Mouse (Mus musculus) kidney, postnatal 0 days (tissue): ENCODE results near the gene Larp4b. TPM values are rescaled to one million over a fixed set of nuclear protein-coding genes. Genes with fewer than 3 reads are reported as not detected.

Experiments used
- ATAC-seq: fragments of 200-750 bp; cut with Nextera tagmentation; replicated peaks from 2 replicates; pipeline ENCODE4 v1.8.0; 2017; ENCODE audit warnings: low read depth, moderate number of reproducible peaks, moderate TSS enrichment, moderate library complexity; ENCODE audit not compliant: low FRiP score
- DNase-seq: peaks from one replicate; pipeline ENCODE4 v3.0.0-alpha.2; 2016; ENCODE audit warnings: low spot score
- H3K27ac ChIP-seq: fragments of 300-500 bp; sonication (generic); 2 replicates; pipeline ENCODE4 v1.5.1; 2014; ENCODE audit warnings: mild to moderate bottlenecking
- H3K27me3 ChIP-seq: fragments of 300-500 bp; sonication (generic); 2 replicates; pipeline ENCODE4 v1.6.1; 2014; ENCODE audit warnings: low read length, mixed read lengths; ENCODE audit not compliant: insufficient read depth
- H3K36me3 ChIP-seq: fragments of 300-500 bp; sonication (generic); 2 replicates; pipeline ENCODE4 v1.6.1; 2014; ENCODE audit warnings: low read length, mixed read lengths; ENCODE audit not compliant: insufficient read depth
- H3K4me1 ChIP-seq: fragments of 300-500 bp; sonication (generic); replicated peaks from 2 replicates; pipeline ENCODE4 v1.6.1; 2014; ENCODE audit warnings: antibody characterized with exemption, low read length, mixed read lengths; ENCODE audit not compliant: insufficient read depth
- H3K4me2 ChIP-seq: fragments of 300-500 bp; sonication (generic); 2 replicates; pipeline ENCODE4 v1.6.1; 2014; ENCODE audit warnings: mild to moderate bottlenecking, low read length, moderate library complexity, mixed read lengths
- H3K4me3 ChIP-seq: fragments of 300-500 bp; sonication (generic); replicated peaks from 2 replicates; pipeline ENCODE4 v1.5.1; 2014; ENCODE audit warnings: low read depth, low read length
- H3K9ac ChIP-seq: fragments of 300-500 bp; sonication (generic); 2 replicates; pipeline ENCODE4 v1.6.1; 2014; ENCODE audit warnings: low read depth, low read length
- H3K9me3 ChIP-seq: fragments of 300-500 bp; sonication (generic); replicated peaks from 2 replicates; pipeline ENCODE4 v1.6.1; 2016; ENCODE audit warnings: low read length, inconsistent platforms, mixed read lengths
- CTCF ChIP-seq: IDR thresholded peaks from 2 replicates; pipeline ENCODE4 v1.5.1; 2016; ENCODE audit warnings: antibody characterized with exemption, low read depth, mild to moderate bottlenecking, moderate library complexity
- whole genome bisulfite sequencing: fragments of 180-500 bp; shearing (Covaris S2); extraction: QIAGEN DNeasy Blood & Tissue Kit; methylation state at CpG from one replicate; pipeline ENCODE4 v1.1.7; 2014; 5-methylcytosine and 5-hydroxymethylcytosine counted together
- polyA plus RNA-seq: library from polyadenylated mRNA; unstranded; fragments of >200 nt; fragmentation: Nextera tagmentation; extraction: Ambion mirVana; gene quantifications from 2 replicates; pipeline ENCODE4 v1.2.1, GENCODE M21; 2015

Larp4b gene
- polyA plus RNA-seq, 1 experiment from 2014 or later = 27.9 TPM

DNA sequence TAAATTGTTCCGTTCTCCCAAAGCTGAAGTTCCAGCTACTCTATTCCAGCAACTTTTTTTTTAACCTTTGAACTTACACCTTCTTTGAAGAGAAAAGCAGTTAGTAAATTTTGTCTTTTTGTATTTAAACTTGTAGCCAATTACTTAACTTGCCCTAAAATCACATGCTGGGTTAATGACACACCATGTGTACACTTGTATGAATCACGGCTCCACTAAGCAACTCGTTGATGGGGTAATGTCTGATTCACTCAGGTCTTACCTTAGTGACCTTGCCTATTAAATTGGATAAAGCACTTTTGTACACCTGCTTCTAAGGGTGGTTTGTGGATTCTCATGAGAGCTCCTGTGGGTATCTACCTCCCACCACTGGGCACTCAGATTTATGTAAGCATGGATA lies 74.2 kb downstream of the Larp4b start:
- 76% methylated on average over 3 of the region's 3 CpGs for WGBS
- Histone ChIP-seq H3K4me1 (no peaks in the 10 kb centered on the region), H3K27me3 (no peaks in the 10 kb centered on the region), H3K4me3 (no peak overlapping the region), H3K9ac (no peak overlapping the region), H3K27ac (no peak overlapping the region), H3K9me3 (no peaks in the 10 kb centered on the region), H3K4me2 (no peak overlapping the region), H3K36me3 (peaks cover 66% of the 10 kb centered on the region)
- no peak for DNase-seq
- TF ChIP-seq CTCF = no peak
- no peak for ATAC-seq

DNA sequence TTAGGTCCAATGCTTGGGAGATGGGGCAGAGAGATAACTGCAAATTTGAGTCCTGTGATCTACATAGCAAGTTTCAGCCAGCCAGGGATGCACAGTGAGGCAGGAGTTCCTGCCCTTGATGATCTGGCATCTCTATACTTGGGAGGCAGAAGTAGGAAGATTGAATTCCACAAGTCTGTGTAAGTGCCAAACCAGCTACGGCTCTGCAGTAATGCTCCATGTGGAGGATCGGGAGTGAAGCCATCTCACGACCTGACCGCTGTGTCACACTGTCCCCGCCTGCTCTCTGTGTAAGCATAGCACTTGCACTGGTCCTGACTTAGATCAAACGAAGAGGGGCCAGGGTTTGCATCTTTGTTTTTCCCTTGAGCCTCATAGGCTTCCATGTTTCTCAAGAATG lies 75.9 kb downstream of the Larp4b start:
- Histone ChIP-seq H3K36me3 (peaks cover 66% of the 10 kb centered on the region), H3K4me2 (no peak overlapping the region), H3K9me3 (no peaks in the 10 kb centered on the region), H3K27me3 (no peaks in the 10 kb centered on the region), H3K9ac (no peak overlapping the region), H3K4me1 (no peaks in the 10 kb centered on the region), H3K27ac (no peak overlapping the region), H3K4me3 (no peak overlapping the region)
- 73% methylated on average over 6 of the region's 6 CpGs for WGBS
- no peak for TF ChIP-seq CTCF
- DNase-seq = no peak
- no peak for ATAC-seq

DNA sequence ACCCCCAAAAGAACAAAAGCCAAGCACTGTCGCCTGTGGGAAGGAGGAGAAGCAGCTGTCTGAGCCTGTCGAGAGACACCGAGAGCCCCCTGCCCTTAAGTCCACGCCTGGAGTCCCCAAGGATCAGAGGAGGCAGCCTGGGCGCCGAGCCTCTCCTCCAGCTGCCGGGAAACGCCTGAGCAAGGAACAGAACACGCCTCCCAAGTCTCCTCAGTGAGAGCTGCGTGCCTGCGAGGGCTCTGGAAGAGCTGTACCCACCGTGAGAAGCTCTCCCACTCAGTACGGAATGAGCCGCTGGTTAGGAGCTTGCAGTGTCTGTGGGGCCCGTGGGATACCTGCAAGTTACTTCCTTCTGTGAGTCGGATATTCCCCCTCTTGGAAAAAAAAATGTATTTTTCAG lies 77.0 kb downstream of the Larp4b start:
- no peak overlapping the region for H3K4me3 ChIP-seq
- no peak overlapping the region for H3K9ac ChIP-seq
- H3K27ac ChIP-seq = no peak overlapping the region
- WGBS = 74% methylated on average over 16 of the region's 16 CpGs
- ATAC-seq (no peak), DNase-seq (no peak)
- no peaks in the 10 kb centered on the region for H3K4me1 ChIP-seq
- TF ChIP-seq CTCF = no peak
- peaks cover 65% of the 10 kb centered on the region for H3K36me3 ChIP-seq
- no peaks in the 10 kb centered on the region for H3K27me3 ChIP-seq
- no peak overlapping the region for H3K4me2 ChIP-seq
- no peaks in the 10 kb centered on the region for H3K9me3 ChIP-seq

DNA sequence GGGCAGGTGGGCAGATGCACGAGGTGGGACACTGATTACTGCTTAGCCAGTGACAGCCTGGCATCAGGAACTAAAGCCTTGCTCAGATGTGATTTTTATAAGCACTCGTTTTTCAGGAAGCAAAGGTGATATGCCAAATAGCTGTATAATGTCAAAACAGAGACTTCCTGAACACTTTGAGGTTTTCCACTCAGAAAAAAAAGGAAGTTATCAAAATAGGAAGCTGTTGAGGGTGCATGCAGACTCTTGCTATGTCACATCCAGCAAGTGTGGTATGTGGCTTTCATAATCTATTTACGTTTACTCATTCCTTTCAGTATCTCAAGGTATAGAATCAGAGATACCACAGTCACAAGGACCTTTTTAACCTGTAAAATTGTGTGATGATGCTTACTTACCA lies 79.7 kb downstream of the Larp4b start:
- DNase-seq (no peak), ATAC-seq (no peak)
- no peak overlapping the region for H3K4me2 ChIP-seq
- no peak for TF ChIP-seq CTCF
- no peaks in the 10 kb centered on the region for H3K9me3 ChIP-seq
- H3K36me3 ChIP-seq = peaks cover 42% of the 10 kb centered on the region
- no peak overlapping the region for H3K27ac ChIP-seq
- H3K4me3 ChIP-seq = no peak overlapping the region
- H3K4me1 ChIP-seq = no peaks in the 10 kb centered on the region
- no peak overlapping the region for H3K9ac ChIP-seq
- no peaks in the 10 kb centered on the region for H3K27me3 ChIP-seq
- 80% methylated on average over 3 of the region's 3 CpGs for WGBS

DNA sequence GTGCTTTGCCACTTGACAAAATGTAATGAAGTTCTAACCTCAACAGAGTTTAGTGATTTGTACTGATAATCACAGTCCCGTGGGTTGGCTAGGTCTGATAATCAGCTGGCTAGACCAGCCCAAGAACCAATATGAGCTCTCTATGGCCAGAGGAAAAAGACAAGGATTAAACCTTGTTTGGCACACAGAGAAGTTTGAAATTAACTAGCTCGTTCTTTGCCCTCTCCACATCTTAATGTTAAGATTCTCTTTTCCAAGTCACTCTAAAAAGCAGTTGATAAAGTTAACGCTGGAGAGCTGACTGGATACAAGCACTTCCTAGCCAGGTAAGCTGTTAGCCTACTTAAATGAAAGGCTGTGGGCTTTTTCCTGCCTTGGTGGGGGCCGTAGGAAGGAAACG lies 81.5 kb downstream of the Larp4b start:
- DNase-seq (no peak), ATAC-seq (no peak)
- WGBS = 91% methylated on average over 5 of the region's 5 CpGs
- no peak overlapping the region for H3K4me2 ChIP-seq
- no peak overlapping the region for H3K9ac ChIP-seq
- H3K4me1 ChIP-seq = peaks cover 1% of the 10 kb centered on the region; the same call in 1 of the 2 replicates
- no peak for TF ChIP-seq CTCF
- peaks cover 28% of the 10 kb centered on the region for H3K36me3 ChIP-seq
- H3K4me3 ChIP-seq = no peak overlapping the region
- no peak overlapping the region for H3K27ac ChIP-seq
- no peaks in the 10 kb centered on the region for H3K9me3 ChIP-seq
- no peaks in the 10 kb centered on the region for H3K27me3 ChIP-seq

DNA sequence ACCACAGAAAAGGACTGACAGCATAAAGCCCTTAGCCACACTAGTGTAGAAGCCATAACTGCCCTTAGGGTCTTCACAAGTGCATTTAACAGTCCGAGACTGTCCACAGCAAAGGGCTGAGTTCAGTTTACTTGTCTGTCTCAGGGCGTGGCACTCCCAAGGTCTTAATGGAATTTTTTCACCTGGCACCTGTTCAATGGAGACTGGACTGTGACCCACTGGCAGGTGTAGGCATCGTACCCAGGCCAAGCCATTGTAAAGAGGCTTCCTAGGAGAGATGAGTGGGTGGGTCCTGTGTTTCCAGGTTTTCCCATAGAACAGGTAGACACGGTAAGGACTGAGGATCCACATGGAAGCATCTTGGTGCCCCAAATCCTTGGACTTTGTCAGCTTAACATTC lies 84.6 kb downstream of the Larp4b start:
- no peak overlapping the region for H3K27ac ChIP-seq

DNA sequence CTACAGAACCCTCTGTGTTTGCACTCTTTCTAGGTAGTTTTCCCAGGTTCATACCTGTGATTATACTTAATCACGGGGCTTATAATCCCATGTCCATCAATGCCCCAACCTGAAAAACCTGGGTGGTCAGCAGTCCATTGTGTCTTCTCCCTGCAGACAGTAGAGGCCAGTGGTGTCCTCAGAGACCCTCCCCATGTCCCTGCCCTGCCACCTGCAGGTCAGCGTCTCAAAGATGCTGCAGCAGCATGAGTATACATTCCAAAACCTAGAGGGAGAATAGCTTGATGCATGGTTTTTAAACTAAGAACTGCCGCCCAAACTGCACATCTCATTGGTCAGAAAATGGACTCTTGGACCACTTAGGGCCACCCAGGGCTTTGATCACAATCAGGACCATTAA lies 85.0 kb downstream of the Larp4b start:
- Histone ChIP-seq H3K4me2 (no peak overlapping the region), H3K27me3 (no peaks in the 10 kb centered on the region), H3K9me3 (no peaks in the 10 kb centered on the region), H3K27ac (no peak overlapping the region), H3K4me1 (peaks cover 12% of the 10 kb centered on the region), H3K9ac (no peak overlapping the region), H3K36me3 (peaks cover 10% of the 10 kb centered on the region; the same call in 1 of the 2 replicates), H3K4me3 (no peak overlapping the region)
- no peak for DNase-seq
- whole genome bisulfite sequencing = 57% methylated on average over 3 of the region's 3 CpGs
- peak; percentile 34; the same call in 1 of the 2 replicates for TF ChIP-seq CTCF
- no peak for ATAC-seq

More for the DNA sequence above, 84.6 kb downstream of the Larp4b start:
- no peak overlapping the region for H3K4me2 ChIP-seq
- H3K36me3 ChIP-seq = peaks cover 10% of the 10 kb centered on the region; the same call in 1 of the 2 replicates
- WGBS = 82% methylated on average over 4 of the region's 4 CpGs
- no peak for ATAC-seq
- H3K9me3 ChIP-seq = no peaks in the 10 kb centered on the region
- no peak overlapping the region for H3K4me3 ChIP-seq
- H3K4me1 ChIP-seq = peaks cover 12% of the 10 kb centered on the region
- TF ChIP-seq CTCF = no peak
- DNase-seq = no peak
- no peaks in the 10 kb centered on the region for H3K27me3 ChIP-seq
- H3K9ac ChIP-seq = no peak overlapping the region
